Mouse (Mus musculus) kidney, postnatal 25 days (tissue): ENCODE data around the gene Pi4k2a.

Experiments used
- DNase-seq, 2 experiments: peaks; one replicate each; pipeline ENCODE4 v3.0.0; 2021; ENCODE audit warnings: mixed read lengths in 2 of 2

Gene Pi4k2a

GRCm38 (mm10) chr19:42089748-42090595 lies at the start of gene Pi4k2a:
Gene Pi4k2a, plus strand, starts transcription at chr19:42090470.
- DNase-seq, result peak; percentile 100

DNA sequence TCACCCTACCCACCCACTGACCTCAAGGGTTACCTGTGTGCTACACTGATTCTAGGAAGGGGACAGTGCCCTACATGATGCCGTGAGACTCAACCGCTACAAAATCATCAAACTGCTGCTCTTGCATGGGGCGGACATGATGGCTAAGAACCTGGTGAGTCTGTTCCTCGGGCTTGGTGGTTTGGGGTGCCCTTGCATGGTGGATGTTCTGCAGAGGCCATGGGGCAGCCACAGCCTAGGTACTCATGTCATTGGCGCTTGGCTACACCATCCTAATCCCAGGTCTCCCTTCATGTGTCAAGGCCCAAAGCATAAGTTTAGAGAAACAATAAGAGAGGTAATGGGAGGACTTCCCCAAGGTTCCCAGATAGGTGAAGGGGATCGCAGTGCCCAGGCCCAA lies 46.3 kb upstream of the Pi4k2a start:
- DNase-seq, result peak in 1 of 2 experiments; percentile 31

- DNase-seq, result peak; percentile 92 to 96
Measured at GRCm38 (mm10) chr19:42045269-42046102, 44.8 kb upstream of the Pi4k2a start, which contains the start of gene Hoga1. Gene Hoga1, plus strand, starts transcription at chr19:42045610.

GRCm38 (mm10) chr19:42050251-42050650 lies 40.0 kb upstream of the Pi4k2a start:
- DNase-seq, result peak in 1 of 2 experiments; percentile 47

DNA sequence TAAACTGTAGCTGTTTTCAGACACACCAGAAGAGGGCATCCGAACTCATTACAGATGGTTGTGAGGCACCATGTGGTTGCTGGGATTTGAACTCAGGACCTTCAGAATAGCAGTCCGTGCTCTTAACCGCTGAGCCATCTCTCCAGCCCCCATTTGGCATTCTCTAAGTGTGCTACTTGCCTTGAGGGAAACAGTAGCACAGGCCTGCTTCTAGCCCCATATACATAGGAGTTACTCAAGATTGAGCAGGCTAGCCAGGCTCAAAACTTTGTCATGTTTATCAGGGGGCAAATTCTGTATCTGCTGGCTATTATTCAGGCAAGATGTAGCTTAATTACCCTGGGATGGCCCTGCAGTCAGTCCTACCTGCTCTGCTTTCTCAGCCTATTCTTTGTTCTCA lies 38.9 kb upstream of the Pi4k2a start:
- DNase-seq, result no peak

GRCm38 (mm10) chr19:42051948-42052347 lies 38.3 kb upstream of the Pi4k2a start, which contains the start of gene 4933411K16Rik:
Gene 4933411K16Rik, plus strand, starts transcription at chr19:42052248.
- DNase-seq, result peak in 1 of 2 experiments; percentile 41

- DNase-seq, result peak; percentile 90 to 95
Measured at GRCm38 (mm10) chr19:42054255-42054654, 36.0 kb upstream of the Pi4k2a start.

DNA sequence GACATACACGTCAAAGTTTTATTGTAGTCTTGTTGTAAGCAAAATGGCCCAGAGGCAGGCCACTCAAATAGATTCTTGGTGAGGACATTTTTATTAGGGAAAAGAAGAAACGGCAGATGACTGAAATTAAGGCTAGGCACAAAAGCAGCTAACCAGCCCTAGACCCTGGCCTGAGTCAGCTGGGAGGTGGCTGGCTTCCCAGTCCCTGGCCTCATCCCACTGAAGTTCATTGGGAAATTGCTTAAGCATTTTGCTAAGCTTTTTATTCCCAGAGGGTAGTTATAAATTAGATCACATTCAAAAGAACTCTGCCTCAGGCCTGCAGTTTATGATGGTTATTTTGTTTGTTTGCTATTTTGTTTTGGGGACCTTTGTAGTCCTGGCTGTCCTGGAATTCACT lies 34.4 kb upstream of the Pi4k2a start:
- peak in 1 of 2 experiments; percentile 59 for DNase-seq

DNA sequence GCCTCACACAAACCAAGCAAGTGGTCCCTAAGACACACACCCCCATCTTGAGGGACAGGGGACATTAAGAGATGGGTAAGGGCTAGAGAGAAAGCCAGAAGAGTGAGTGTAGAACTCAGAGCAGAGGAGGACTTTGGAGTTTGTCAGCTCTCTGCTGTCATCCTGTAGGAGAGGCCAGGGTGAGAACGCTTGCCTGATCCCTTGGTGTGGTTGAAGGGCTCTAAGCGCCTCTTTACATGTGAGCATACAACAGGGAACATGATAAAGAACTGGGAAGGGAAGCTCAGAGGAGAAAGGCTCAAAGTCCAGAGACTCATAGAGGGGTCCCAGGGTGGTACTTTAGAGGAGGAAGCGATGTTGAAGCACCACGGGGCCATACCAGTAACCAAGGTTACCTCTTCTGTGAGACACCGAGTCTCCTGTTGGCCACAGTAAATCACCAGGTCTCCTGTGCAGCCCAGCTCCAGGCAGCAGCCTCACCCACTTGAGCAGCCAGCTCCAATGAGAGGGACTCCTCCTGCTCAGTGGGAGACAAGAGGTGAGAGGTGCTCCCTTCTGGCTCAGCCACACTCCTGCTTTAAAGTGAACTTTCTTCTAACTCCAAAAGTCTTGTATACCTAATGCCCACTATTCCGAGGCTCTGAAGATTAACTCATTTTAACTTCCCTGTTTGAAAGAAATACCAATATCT lies 33.4 kb upstream of the Pi4k2a start:
- peak in 1 of 2 experiments; percentile 79 for DNase-seq

GRCm38 (mm10) chr19:42058426-42058825 lies 31.8 kb upstream of the Pi4k2a start:
- DNase-seq, result peak in 1 of 2 experiments; percentile 56

DNA sequence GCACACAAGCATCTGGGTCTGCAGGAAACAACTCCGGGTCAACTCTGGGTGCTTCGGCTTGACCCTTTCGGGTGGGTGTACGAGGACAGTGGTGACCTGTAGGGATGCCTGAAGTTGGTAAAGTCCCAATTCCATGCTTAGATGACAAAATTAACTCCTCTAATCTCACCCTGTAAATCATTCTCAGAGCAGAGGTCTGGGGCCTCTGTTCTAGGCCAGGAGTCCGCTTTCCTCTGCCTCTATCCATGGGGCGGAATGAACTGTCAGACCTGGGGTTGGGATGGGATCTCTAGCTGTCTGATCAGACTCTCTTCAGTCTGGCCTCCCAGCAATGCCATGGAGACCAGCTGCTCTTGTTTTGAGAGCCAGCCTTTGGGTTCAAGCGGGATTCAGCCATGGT lies 28.8 kb upstream of the Pi4k2a start:
- DNase-seq, result peak; percentile 58 to 86

DNA sequence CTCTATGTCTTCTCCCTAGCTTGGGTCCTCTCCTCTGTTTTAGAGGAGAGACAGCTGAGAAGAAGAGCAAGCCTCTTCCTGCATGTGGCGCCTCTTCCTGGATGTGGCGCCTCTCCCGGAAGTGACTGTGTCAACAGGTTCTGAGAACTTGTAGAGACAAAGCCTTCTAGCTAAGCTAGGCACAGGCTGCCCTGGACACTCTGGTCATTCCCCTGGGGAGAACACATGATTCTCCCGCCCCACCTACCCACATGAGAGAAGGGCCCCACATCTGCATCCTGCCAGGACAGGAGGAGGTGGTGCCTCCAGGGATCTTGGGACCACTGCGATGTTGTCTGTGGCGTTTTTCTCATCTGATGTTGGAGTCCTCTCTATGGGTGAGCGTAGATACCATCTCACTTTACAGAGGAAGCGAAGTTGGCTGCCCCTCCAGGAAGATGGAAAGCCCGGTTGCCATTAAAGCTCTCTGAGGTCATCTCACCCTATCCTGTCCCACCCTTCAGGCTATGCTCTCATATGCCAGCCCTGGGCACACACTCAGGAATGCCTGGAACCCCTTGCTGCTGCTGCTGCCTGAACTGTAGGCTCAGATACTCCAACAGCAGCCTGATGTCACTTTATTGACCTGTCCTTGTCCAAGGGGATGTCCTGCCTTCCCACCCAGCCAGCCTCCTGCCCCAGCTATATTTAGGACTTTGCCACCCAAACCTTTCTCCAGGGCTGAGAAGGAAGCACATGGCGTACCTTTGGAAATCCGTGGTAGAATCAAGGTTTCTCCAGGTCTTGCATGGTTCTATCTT lies 21.6 kb upstream of the Pi4k2a start:
- peak in 1 of 2 experiments; percentile 33 for DNase-seq

DNA sequence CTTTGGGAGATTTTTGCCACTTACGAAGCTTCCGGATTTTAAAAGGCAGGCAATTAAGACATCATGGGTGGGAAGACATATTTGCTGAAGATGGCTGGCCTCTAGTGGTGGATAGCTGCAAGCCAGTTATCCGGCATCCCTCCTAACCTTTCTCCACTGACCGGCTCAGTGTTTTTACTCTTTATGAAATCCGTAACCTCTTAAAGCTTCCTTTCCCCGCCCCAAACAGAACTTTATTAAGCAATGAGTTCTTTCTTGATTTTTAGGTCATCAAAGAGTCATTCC lies 21.1 kb upstream of the Pi4k2a start:
- peak in 1 of 2 experiments; percentile 56 for DNase-seq

DNA sequence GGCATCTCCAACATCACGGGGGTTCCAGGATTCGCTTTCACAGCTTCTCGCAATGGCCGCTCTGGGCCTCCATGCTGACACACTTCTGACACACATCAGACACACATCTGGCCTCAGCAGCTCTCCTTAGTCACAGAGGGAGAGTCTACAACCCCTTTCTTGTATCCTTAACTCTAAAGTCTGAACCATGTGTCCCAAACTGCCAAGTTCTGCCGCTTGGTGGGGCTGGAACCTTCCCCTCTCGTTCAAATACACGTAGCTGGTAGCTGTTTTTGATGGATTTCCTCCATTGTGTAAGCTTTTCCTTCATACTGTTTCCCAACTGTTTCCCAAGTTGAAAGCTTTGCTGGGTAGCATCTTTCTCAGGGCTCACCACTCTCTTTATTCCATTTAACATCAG lies 19.0 kb upstream of the Pi4k2a start:
- no peak for DNase-seq

GRCm38 (mm10) chr19:42071886-42072608 lies 18.2 kb upstream of the Pi4k2a start:
- DNase-seq, result peak; percentile 64 to 83

DNA sequence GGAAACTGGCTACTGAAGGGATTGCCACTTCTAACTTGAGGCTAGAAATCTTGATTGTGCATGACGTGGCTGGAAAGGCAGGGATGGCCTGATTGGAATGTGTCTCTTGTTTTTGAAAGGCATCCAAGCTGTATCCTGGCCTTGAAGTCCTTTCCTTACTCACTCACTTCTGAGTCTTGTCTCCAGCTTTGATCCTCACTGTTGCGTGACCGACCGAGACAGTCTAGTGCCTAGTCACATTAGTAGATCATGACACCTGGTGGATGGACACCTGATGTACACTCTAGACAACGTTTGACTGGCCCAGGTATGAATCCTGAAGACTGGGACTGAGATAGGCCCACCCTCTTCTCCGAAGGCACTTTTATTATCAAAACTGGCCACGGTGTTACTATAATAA lies 17.5 kb upstream of the Pi4k2a start:
- peak; percentile 68 to 84 for DNase-seq

DNA sequence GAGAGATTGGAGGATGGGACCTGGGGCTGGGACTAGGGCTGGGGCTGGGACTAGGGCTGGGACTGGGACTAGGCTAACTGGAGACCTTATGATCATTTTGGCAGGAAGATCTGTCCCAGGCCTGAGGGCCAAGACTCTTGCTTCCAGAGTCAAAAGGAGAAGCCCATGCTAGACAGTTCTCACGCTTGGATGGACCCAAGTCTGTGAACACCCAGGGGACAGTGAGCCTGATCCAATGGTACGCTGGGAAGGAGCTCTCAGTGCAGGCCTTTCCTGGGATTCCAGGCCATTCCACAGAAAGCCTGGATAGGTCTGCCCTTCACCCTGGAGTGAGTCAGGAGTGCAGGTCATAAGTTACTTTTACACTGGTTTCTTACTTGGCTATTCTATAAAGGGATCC lies 15.2 kb upstream of the Pi4k2a start:
- DNase-seq, result no peak

GRCm38 (mm10) chr19:42075992-42076391 lies 14.3 kb upstream of the Pi4k2a start:
- DNase-seq, result no peak

DNA sequence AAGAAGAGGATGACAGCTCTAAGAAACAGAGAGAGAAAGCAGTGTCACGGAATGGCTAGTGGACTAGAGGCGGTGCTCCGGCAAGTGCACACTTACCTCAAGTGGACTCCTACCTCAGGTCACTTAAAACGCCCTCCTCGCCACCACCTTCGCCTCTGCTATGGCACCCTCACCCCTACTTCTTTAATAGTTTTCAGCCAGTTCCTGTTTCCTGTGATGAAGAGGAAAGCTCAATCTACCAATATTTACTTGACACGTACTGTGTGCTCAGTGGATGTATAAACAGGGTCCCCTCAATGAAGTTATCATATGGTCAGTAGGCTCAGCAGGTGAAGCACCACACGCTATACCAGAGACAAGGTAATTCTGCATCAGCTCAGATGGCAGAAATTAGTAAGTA lies 11.7 kb upstream of the Pi4k2a start:
- no peak for DNase-seq

DNA sequence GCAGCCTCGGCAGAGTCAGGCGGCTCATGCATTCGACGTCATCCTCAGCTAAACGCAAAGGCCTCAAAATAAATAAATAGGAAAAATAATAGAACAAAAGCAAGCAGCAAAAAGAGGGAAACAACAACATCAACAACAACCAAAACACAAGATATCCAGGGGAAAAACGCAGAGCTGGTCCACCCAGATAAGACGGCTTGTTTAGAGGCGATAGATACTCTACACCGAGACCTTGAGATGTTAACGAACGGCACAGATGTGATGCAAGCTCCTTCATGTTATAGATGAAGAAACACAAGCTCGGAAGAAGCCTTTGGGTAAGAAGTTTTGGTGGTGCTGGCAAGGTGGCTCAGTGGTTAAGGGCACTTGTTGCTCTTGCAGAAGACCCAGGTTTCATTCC lies 11.3 kb upstream of the Pi4k2a start:
- no peak for DNase-seq

- DNase-seq, result peak in 1 of 2 experiments; percentile 72
Measured at GRCm38 (mm10) chr19:42079950-42080349, 10.3 kb upstream of the Pi4k2a start.
